Mouse (Mus musculus) forebrain, postnatal 0 days (tissue): ENCODE data around the gene Rhod. TPM values are rescaled to one million over a fixed set of nuclear protein-coding genes. Genes with fewer than 3 reads are reported as not detected.
"Not testable (repeated sequence)": the region's sequence is repeated elsewhere in the genome, so short reads cannot be mapped to it uniquely, and the experiment has no call there.

Experiments
- ATAC-seq: fragments of 200-750 bp; cut with Nextera tagmentation; 2 replicates; pipeline ENCODE4 v1.8.0; 2017; ENCODE audit warnings: mild to moderate bottlenecking, moderate library complexity
- DNase-seq: peaks from one replicate; pipeline ENCODE4 v3.0.0-alpha.2; 2015
- H3K27ac ChIP-seq: fragments of 300-500 bp; sonication (generic); 2 replicates; pipeline ENCODE4 v1.5.1; 2014; ENCODE audit warnings: low read depth, mild to moderate bottlenecking, antibody characterized with exemption, low read length, moderate library complexity, mixed read lengths
- H3K27me3 ChIP-seq: fragments of 300-500 bp; sonication (generic); 2 replicates; pipeline ENCODE4 v1.6.1; 2014; ENCODE audit warnings: mild to moderate bottlenecking, low read length, mixed read lengths; ENCODE audit not compliant: insufficient read depth
- H3K36me3 ChIP-seq: fragments of 300-500 bp; sonication (generic); 2 replicates; pipeline ENCODE4 v1.6.1; 2014; ENCODE audit warnings: mild to moderate bottlenecking, moderate library complexity; ENCODE audit not compliant: insufficient read depth
- H3K4me1 ChIP-seq: fragments of 300-500 bp; sonication (generic); 2 replicates; pipeline ENCODE4 v1.6.1; 2014; ENCODE audit warnings: antibody characterized with exemption; ENCODE audit not compliant: insufficient read depth
- H3K4me2 ChIP-seq: fragments of 300-500 bp; sonication (generic); 2 replicates; pipeline ENCODE4 v1.6.1; 2014; ENCODE audit warnings: low read depth, mild to moderate bottlenecking, moderate library complexity
- H3K4me3 ChIP-seq: fragments of 300-500 bp; sonication (generic); 2 replicates; pipeline ENCODE4 v1.5.1; 2014; ENCODE audit warnings: low read depth, low read length, mixed read lengths
- H3K9ac ChIP-seq: fragments of 300-500 bp; sonication (generic); 2 replicates; pipeline ENCODE4 v1.6.1; 2014; ENCODE audit warnings: mild to moderate bottlenecking
- H3K9me3 ChIP-seq: fragments of 300-500 bp; sonication (generic); 2 replicates; pipeline ENCODE4 v1.6.1; 2016; ENCODE audit warnings: low read length
- CTCF ChIP-seq: sonication (generic); IDR thresholded peaks from 2 replicates; pipeline ENCODE4 v1.5.1; 2016; ENCODE audit warnings: antibody characterized with exemption, control low read depth, low read depth
- WGBS: fragments of 180-500 bp; shearing (Covaris S2); extraction: QIAGEN DNeasy Blood & Tissue Kit; methylation state at CpG from one replicate; pipeline ENCODE4 v1.1.7; 2014; 5-methylcytosine and 5-hydroxymethylcytosine counted together
- polyA plus RNA-seq: library from polyadenylated mRNA; unstranded; fragments of >200 nt; fragmentation: Nextera tagmentation; extraction: Ambion mirVana; gene quantifications from 2 replicates; pipeline ENCODE4 v1.2.1, GENCODE M21; 2015
- total RNA-seq: library from RNA; depleted of rRNA; stranded (reverse); fragments of >200 nt; gene quantifications from 2 replicates; pipeline ENCODE4 v1.2.3, GENCODE M21; 2014; rRNA removed

Rhod gene
- total and polyA plus RNA-seq, 2 experiments from 2014 or later: 3.6 to 4.3 TPM

- peak; percentile 99 for DNase-seq
- ATAC-seq: peak; percentile 92
- no peaks in the 10 kb centered on the region for H3K36me3 ChIP-seq
Measured at GRCm38 (mm10) chr19:4396998-4397797, 42.0 kb downstream of the Rhod start.

GRCm38 (mm10) chr19:4396081-4396997 lies 42.9 kb downstream of the Rhod start:
- Histone ChIP-seq H3K9me3 (no peaks in the 10 kb centered on the region), H3K4me1 (peaks cover 5% of the 10 kb centered on the region; the same call in 1 of the 2 replicates), H3K4me2 (peak overlapping the region; percentile 58), H3K9ac (peak overlapping the region; percentile 97), H3K27me3 (no peaks in the 10 kb centered on the region), H3K36me3 (no peaks in the 10 kb centered on the region), H3K4me3 (peak overlapping the region; percentile 100), H3K27ac (peak overlapping the region; percentile 97)
- no peak for TF ChIP-seq CTCF
- ATAC-seq (peak; percentile 25), DNase-seq (peak; percentile 20)
- WGBS: 2% methylated on average over 79 of the region's 80 CpGs

More at GRCm38 (mm10) chr19:4396998-4397797, 42.0 kb downstream of the Rhod start:
- peaks cover 5% of the 10 kb centered on the region; the same call in 1 of the 2 replicates for H3K4me1 ChIP-seq
- peak overlapping the region; percentile 100 for H3K4me3 ChIP-seq
- TF ChIP-seq CTCF: no peak
- no peaks in the 10 kb centered on the region for H3K27me3 ChIP-seq
- H3K9ac ChIP-seq: peak overlapping the region; percentile 97
- H3K4me2 ChIP-seq: peak overlapping the region; percentile 98
- 3% methylated on average over 49 of the region's 90 CpGs for WGBS
- peak overlapping the region; percentile 97 for H3K27ac ChIP-seq
- H3K9me3 ChIP-seq: no peaks in the 10 kb centered on the region

GRCm38 (mm10) chr19:4387276-4387675 lies 52.0 kb downstream of the Rhod start:
- ATAC-seq: no peak

GRCm38 (mm10) chr19:4385026-4385425 lies 54.2 kb downstream of the Rhod start:
- peaks cover 9% of the 10 kb centered on the region; the same call in 1 of the 2 replicates for H3K36me3 ChIP-seq
- no peak for TF ChIP-seq CTCF

More at GRCm38 (mm10) chr19:4387276-4387675, 52.0 kb downstream of the Rhod start:
- no peak for DNase-seq
- H3K9me3 ChIP-seq: no peaks in the 10 kb centered on the region
- no peak overlapping the region for H3K4me2 ChIP-seq
- H3K36me3 ChIP-seq: peaks cover 9% of the 10 kb centered on the region; the same call in 1 of the 2 replicates
- no peaks in the 10 kb centered on the region for H3K4me1 ChIP-seq
- no peak for TF ChIP-seq CTCF
- no peak overlapping the region for H3K4me3 ChIP-seq
- H3K27ac ChIP-seq: no peak overlapping the region
- no peaks in the 10 kb centered on the region for H3K27me3 ChIP-seq
- H3K9ac ChIP-seq: no peak overlapping the region

GRCm38 (mm10) chr19:4384322-4384721 lies 54.9 kb downstream of the Rhod start:
- DNase-seq: no peak
- no peaks in the 10 kb centered on the region for H3K9me3 ChIP-seq
- H3K27me3 ChIP-seq: no peaks in the 10 kb centered on the region
- H3K36me3 ChIP-seq: peaks cover 6% of the 10 kb centered on the region; the same call in 1 of the 2 replicates
- 26% methylated on average over 1 of the region's 1 CpGs for WGBS
- no peak for TF ChIP-seq CTCF
- no peak overlapping the region for H3K9ac ChIP-seq
- H3K4me3 ChIP-seq: no peak overlapping the region
- ATAC-seq: no peak
- H3K4me1 ChIP-seq: no peaks in the 10 kb centered on the region
- H3K27ac ChIP-seq: no peak overlapping the region
- H3K4me2 ChIP-seq: no peak overlapping the region

More at GRCm38 (mm10) chr19:4385026-4385425, 54.2 kb downstream of the Rhod start:
- Histone ChIP-seq H3K9ac (no peak overlapping the region), H3K27ac (no peak overlapping the region), H3K4me2 (no peak overlapping the region), H3K4me3 (no peak overlapping the region), H3K9me3 (no peaks in the 10 kb centered on the region), H3K27me3 (no peaks in the 10 kb centered on the region), H3K4me1 (no peaks in the 10 kb centered on the region)
- DNase-seq (no peak), ATAC-seq (no peak)
- 82% methylated on average over 4 of the region's 4 CpGs for WGBS

GRCm38 (mm10) chr19:4383306-4383705 lies 55.9 kb downstream of the Rhod start:
- TF ChIP-seq CTCF: no peak
- no peak overlapping the region for H3K4me2 ChIP-seq
- no peaks in the 10 kb centered on the region for H3K9me3 ChIP-seq
- no peak for ATAC-seq
- H3K27me3 ChIP-seq: no peaks in the 10 kb centered on the region
- DNase-seq: no peak
- H3K9ac ChIP-seq: no peak overlapping the region
- no peaks in the 10 kb centered on the region for H3K4me1 ChIP-seq
- peaks cover 6% of the 10 kb centered on the region; the same call in 1 of the 2 replicates for H3K36me3 ChIP-seq
- no peak overlapping the region for H3K4me3 ChIP-seq
- no peak overlapping the region for H3K27ac ChIP-seq

- H3K4me1 ChIP-seq, H3K36me3 ChIP-seq, H3K4me3 ChIP-seq, H3K9ac ChIP-seq, H3K4me2 ChIP-seq, DNase-seq, H3K27ac ChIP-seq, H3K27me3 ChIP-seq, H3K9me3 ChIP-seq, ATAC-seq: not testable (repeated sequence)
- TF ChIP-seq CTCF: peak; percentile 20; the same call in 1 of the 2 replicates
- 94% methylated on average over 1 of the region's 1 CpGs for WGBS
Measured at GRCm38 (mm10) chr19:4382303-4382702, 56.9 kb downstream of the Rhod start.

Other genes with a start within 250 kb of the Rhod start
- 1.5 and 2.9 TPM in 2 replicates for gene Tbc1d10c, start 248.1 kb downstream of the Rhod start, total RNA-seq
- 1.3 and 1.5 TPM in 2 replicates for gene Tbc1d10c, start 248.1 kb downstream of the Rhod start, polyA plus RNA-seq
- 480 and 509 TPM in 2 replicates for gene Ppp1ca, start 247.4 kb downstream of the Rhod start, total RNA-seq
- 551 and 589 TPM in 2 replicates for gene Ppp1ca, start 247.4 kb downstream of the Rhod start, polyA plus RNA-seq
- 11.8 and 16.4 TPM in 2 replicates for gene Rad9a, start 237.8 kb downstream of the Rhod start, total RNA-seq
- gene Rad9a, start 237.8 kb downstream of the Rhod start, polyA plus RNA-seq: 15.9 and 16.5 TPM in 2 replicates
- gene Clcf1, start 225.2 kb downstream of the Rhod start, total RNA-seq: 0.38 and 1.2 TPM in 2 replicates
- gene Clcf1, start 225.2 kb downstream of the Rhod start, polyA plus RNA-seq: 0.29 and 0.41 TPM in 2 replicates
- gene AC109138.7, start 225.1 kb downstream of the Rhod start, total RNA-seq: not detected in 2 replicates
- gene AC109138.7, start 225.1 kb downstream of the Rhod start, polyA plus RNA-seq: not detected in 2 replicates
- 18.8 and 21.2 TPM in 2 replicates for gene Pold4, start 207.5 kb downstream of the Rhod start, total RNA-seq
- 21.8 and 23.4 TPM in 2 replicates for gene Pold4, start 207.5 kb downstream of the Rhod start, polyA plus RNA-seq
- 35.9 and 41.5 TPM in 2 replicates for gene Ssh3, start 170.3 kb downstream of the Rhod start, total RNA-seq
- gene Ssh3, start 170.3 kb downstream of the Rhod start, polyA plus RNA-seq: 6.4 and 9.1 TPM in 2 replicates
- 76.6 and 87.3 TPM in 2 replicates for gene Ankrd13d, start 156.3 kb downstream of the Rhod start, total RNA-seq
- 48.7 and 55.2 TPM in 2 replicates for gene Ankrd13d, start 156.3 kb downstream of the Rhod start, polyA plus RNA-seq
- gene Grk2, start 133.2 kb downstream of the Rhod start, total RNA-seq: 129 and 136 TPM in 2 replicates
- gene Grk2, start 133.2 kb downstream of the Rhod start, polyA plus RNA-seq: 23.6 and 24.6 TPM in 2 replicates
- gene Kdm2a, start 41.1 kb downstream of the Rhod start, total RNA-seq: 55.0 and 71.7 TPM in 2 replicates
- gene Kdm2a, start 41.1 kb downstream of the Rhod start, polyA plus RNA-seq: 13.1 and 19.5 TPM in 2 replicates
- 8.2 and 13.0 TPM in 2 replicates for gene Syt12, start 38.0 kb upstream of the Rhod start, total RNA-seq
- gene Syt12, start 38.0 kb upstream of the Rhod start, polyA plus RNA-seq: 2.9 and 3.3 TPM in 2 replicates
- not detected in 2 replicates for gene 2010003K11Rik, start 59.2 kb upstream of the Rhod start, total RNA-seq
- gene 2010003K11Rik, start 59.2 kb upstream of the Rhod start, polyA plus RNA-seq: 0.13 TPM in 1 of 2 replicates, not detected in the other
- 35.9 and 40.7 TPM in 2 replicates for gene Pcx, start 71.0 kb upstream of the Rhod start, total RNA-seq
- 28.9 and 34.5 TPM in 2 replicates for gene Pcx, start 71.0 kb upstream of the Rhod start, polyA plus RNA-seq
- 112 and 127 TPM in 2 replicates for gene Lrfn4, start 176.2 kb upstream of the Rhod start, total RNA-seq
- gene Lrfn4, start 176.2 kb upstream of the Rhod start, polyA plus RNA-seq: 17.1 and 17.2 TPM in 2 replicates
- 51.9 and 65.1 TPM in 2 replicates for gene Rce1, start 186.2 kb upstream of the Rhod start, total RNA-seq
- gene Rce1, start 186.2 kb upstream of the Rhod start, polyA plus RNA-seq: 47.5 and 52.4 TPM in 2 replicates